Mouse (Mus musculus) testis, adult 2 months (tissue): ENCODE measurements around the gene Nps. TPM values are rescaled to one million over a fixed set of nuclear protein-coding genes. Genes with fewer than 3 reads are reported as not detected.
"Not testable (repeated sequence)": the region's sequence is repeated elsewhere in the genome, so short reads cannot be mapped to it uniquely, and the experiment has no call there.

Experiments
- H3K27ac ChIP-seq: fragments of 200-500 bp; 2 replicates; pipeline ENCODE4 v1.5.1; 2012; ENCODE audit warnings: low read depth, low read length; ENCODE audit not compliant: control insufficient read depth, insufficient read depth
- H3K27me3 ChIP-seq: fragments of 200-500 bp; 2 replicates; pipeline ENCODE4 v1.6.1; 2012; ENCODE audit warnings: mild to moderate bottlenecking, low read length, moderate library complexity; ENCODE audit not compliant: control insufficient read depth, insufficient read depth
- H3K36me3 ChIP-seq: fragments of 200-500 bp; 2 replicates; pipeline ENCODE4 v1.6.1; 2012; ENCODE audit warnings: mild to moderate bottlenecking, low read length; ENCODE audit not compliant: control insufficient read depth, insufficient read depth
- H3K4me1 ChIP-seq: fragments of 200-500 bp; 2 replicates; pipeline ENCODE4 v1.6.1; 2012; ENCODE audit warnings: low read length; ENCODE audit not compliant: control insufficient read depth, insufficient read depth
- H3K4me3 ChIP-seq: fragments of 200-500 bp; 2 replicates; pipeline ENCODE4 v1.5.1; 2012; ENCODE audit warnings: low read depth, mild to moderate bottlenecking, low read length, moderate library complexity, mixed read lengths; ENCODE audit not compliant: control insufficient read depth
- CTCF ChIP-seq: fragments of 200-500 bp; IDR thresholded peaks from 2 replicates; pipeline ENCODE4 v1.5.1; 2012; ENCODE audit warnings: low read depth, mild to moderate bottlenecking, inconsistent platforms, low read length, moderate library complexity; ENCODE audit not compliant: control insufficient read depth, insufficient read depth, insufficient replicate concordance
- POLR2A ChIP-seq: fragments of 200-500 bp; IDR thresholded peaks from 2 replicates; pipeline ENCODE4 v1.6.1; 2012; ENCODE audit warnings: low read depth, mild to moderate bottlenecking, inconsistent platforms, low read length, moderate library complexity; ENCODE audit not compliant: control insufficient read depth
- polyA plus RNA-seq: library from polyadenylated mRNA; depleted of rRNA; stranded (reverse); fragments of >200 nt; gene quantifications from 2 replicates; pipeline ENCODE4 v1.2.3, GENCODE M21; 2012; rRNA removed

The Nps gene
- 1.5 and 1.8 TPM in 2 replicates for polyA plus RNA-seq

GRCm38 (mm10) chr7:135258053-135258753 is at the start of gene Nps:
Nps (plus strand) TSS chr7:135258703.
- peak; percentile 35; the same call in 1 of the 2 replicates for TF ChIP-seq POLR2A
- H3K4me1 ChIP-seq, H3K36me3 ChIP-seq, H3K27me3 ChIP-seq: not testable (repeated sequence)
- H3K4me3 ChIP-seq, result peak within 1 kb of the TSS; percentile 24; the same call in 1 of the 2 replicates
- H3K27ac ChIP-seq, result peak within 1 kb of the TSS; percentile 81

DNA sequence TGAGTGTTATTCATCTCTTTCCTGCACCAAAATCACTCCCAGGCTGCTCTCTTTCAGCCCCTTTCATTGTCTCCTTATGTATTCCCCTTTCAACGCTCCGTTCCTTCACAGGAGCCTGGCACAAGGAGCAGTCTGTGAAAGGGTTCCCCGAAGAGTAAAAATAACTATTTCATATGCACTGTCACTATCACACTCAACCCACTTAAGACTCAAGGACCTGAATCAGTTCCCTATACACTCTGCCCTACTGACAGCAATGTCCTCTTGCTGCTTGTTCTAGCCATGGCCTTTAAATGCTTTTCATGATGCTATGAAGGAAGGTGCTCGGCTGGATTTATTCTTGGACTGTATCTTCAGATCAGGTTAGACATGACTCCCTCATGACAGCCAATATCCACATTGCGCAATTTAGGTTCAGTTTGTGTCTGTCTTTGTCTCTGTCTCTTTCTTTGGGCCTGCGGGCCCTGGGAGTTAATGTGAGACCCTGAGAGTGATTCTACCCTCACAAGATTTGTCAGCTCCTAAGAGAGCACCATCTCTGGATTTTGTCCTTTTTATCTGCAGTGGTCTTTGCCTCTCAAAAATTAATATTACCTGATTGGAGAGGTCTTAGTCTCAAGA is 49.4 kb upstream of the Nps start:
- Histone ChIP-seq H3K27ac (no peak overlapping the region), H3K36me3 (no peaks in the 10 kb centered on the region)

DNA sequence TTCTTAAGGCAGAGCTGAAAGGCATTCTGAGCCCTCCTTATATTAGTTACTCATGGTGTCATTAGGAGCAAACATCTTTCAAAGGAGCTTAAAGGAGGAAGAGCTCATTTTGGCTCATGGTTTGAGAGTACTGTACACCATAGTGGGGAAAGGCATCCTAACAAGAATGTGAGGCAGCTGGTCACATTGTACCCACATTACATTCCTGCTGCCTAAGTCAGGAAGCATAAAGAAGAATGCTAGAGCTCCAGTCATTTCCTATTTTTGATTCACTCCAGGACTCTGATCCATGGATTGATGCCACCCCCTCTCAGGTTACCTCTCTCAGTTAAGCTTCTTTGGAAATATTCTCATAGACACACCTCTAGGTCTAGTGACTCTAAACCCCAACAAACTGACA is 48.2 kb upstream of the Nps start:
- Histone ChIP-seq H3K36me3 (no peaks in the 10 kb centered on the region), H3K4me3 (no peak overlapping the region), H3K27me3 (no peaks in the 10 kb centered on the region), H3K27ac (no peak overlapping the region), H3K4me1 (no peaks in the 10 kb centered on the region)
- TF ChIP-seq POLR2A, result no peak
- TF ChIP-seq CTCF, result no peak

More for the DNA sequence above, 49.4 kb upstream of the Nps start:
- Histone ChIP-seq H3K4me3 (no peak overlapping the region), H3K27me3 (no peaks in the 10 kb centered on the region), H3K4me1 (no peaks in the 10 kb centered on the region)
- no peak for TF ChIP-seq CTCF
- no peak for TF ChIP-seq POLR2A

- no peak overlapping the region for H3K27ac ChIP-seq
- no peak for TF ChIP-seq CTCF
- TF ChIP-seq POLR2A, result no peak
Measured at GRCm38 (mm10) chr7:135210831-135211230, 47.7 kb upstream of the Nps start.

GRCm38 (mm10) chr7:135212505-135212904 is 46.0 kb upstream of the Nps start:
- no peaks in the 10 kb centered on the region for H3K36me3 ChIP-seq
- TF ChIP-seq POLR2A, result no peak
- TF ChIP-seq CTCF, result no peak
- H3K4me3 ChIP-seq, result no peak overlapping the region
- H3K27me3 ChIP-seq, result no peaks in the 10 kb centered on the region
- H3K27ac ChIP-seq, result no peak overlapping the region
- H3K4me1 ChIP-seq, result no peaks in the 10 kb centered on the region

More at GRCm38 (mm10) chr7:135210831-135211230, 47.7 kb upstream of the Nps start:
- no peaks in the 10 kb centered on the region for H3K27me3 ChIP-seq
- H3K4me3 ChIP-seq, result no peak overlapping the region
- H3K36me3 ChIP-seq, result no peaks in the 10 kb centered on the region
- no peaks in the 10 kb centered on the region for H3K4me1 ChIP-seq

DNA sequence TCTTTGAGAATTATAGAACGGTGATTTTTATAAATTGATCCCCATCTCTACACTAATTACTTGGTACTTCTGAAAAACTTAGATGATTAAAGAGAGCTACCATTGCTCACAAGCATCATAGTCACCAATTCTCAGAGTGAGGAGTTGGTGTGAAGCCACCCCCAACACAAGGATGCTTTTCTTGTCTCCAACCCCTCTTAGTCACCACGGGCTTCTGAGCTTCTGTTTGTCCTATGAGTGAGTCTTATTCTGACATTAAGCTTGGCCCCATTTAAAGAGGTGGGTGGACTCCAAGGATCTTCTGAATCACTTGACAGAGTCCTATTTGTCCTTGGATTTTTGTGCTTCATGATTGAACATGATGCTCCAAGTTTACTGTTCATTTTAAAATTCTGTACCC is 37.0 kb upstream of the Nps start:
- H3K4me3 ChIP-seq, result no peak overlapping the region
- no peak overlapping the region for H3K27ac ChIP-seq
- H3K36me3 ChIP-seq, result no peaks in the 10 kb centered on the region
- TF ChIP-seq POLR2A (no peak), CTCF (no peak)
- no peaks in the 10 kb centered on the region for H3K27me3 ChIP-seq
- H3K4me1 ChIP-seq, result no peaks in the 10 kb centered on the region

GRCm38 (mm10) chr7:135226021-135226420 is 32.5 kb upstream of the Nps start:
- no peak overlapping the region for H3K4me3 ChIP-seq
- no peaks in the 10 kb centered on the region for H3K36me3 ChIP-seq
- H3K27ac ChIP-seq, result no peak overlapping the region
- no peaks in the 10 kb centered on the region for H3K27me3 ChIP-seq
- H3K4me1 ChIP-seq, result no peaks in the 10 kb centered on the region
- TF ChIP-seq CTCF (no peak), POLR2A (no peak)
